Mouse (Mus musculus) v-Abl transformed pro-B cells (cell line): ENCODE measurements around the gene Cryga.

Experiments used
- in situ Hi-C, 2 experiments: fragments of 400-800 bp; cut with MboI; formaldehyde crosslinking; loops; one replicate each; pipeline ENCODE4 v1.15.1; 2025; ENCODE audit not compliant: unreplicated experiment in 2 of 2

Cryga gene

GRCm38 (mm10) chr1:65103273-65103672, at the start of gene Cryga:
TSS of gene Cryga (minus strand) at chr1:65103373.
- in situ Hi-C loops, result loop anchor here in 1 of 2 experiments (25.0 kb wide), 1 partner anchor 284 kb away; no protein-coding TSS in a partner anchor

- in situ Hi-C loops, result no loop called here
Measured at GRCm38 (mm10) chr1:65147971-65148370, 44.8 kb upstream of the Cryga start.

GRCm38 (mm10) chr1:65147326-65147725, 44.2 kb upstream of the Cryga start:
- in situ Hi-C loops, result no loop called here

- in situ Hi-C loops, result no loop called here
Measured at GRCm38 (mm10) chr1:65146601-65147000, 43.4 kb upstream of the Cryga start.

- in situ Hi-C loops, result no loop called here
Measured at GRCm38 (mm10) chr1:65144783-65145182, 41.6 kb upstream of the Cryga start.

GRCm38 (mm10) chr1:65137560-65137959, 34.4 kb upstream of the Cryga start:
- in situ Hi-C loops, result no loop called here

GRCm38 (mm10) chr1:65132833-65133232, 29.7 kb upstream of the Cryga start:
- in situ Hi-C loops, result no loop called here

- in situ Hi-C loops, result no loop called here
Measured at GRCm38 (mm10) chr1:65131671-65132070, 28.5 kb upstream of the Cryga start.

- in situ Hi-C loops, result no loop called here
Measured at GRCm38 (mm10) chr1:65130226-65130625, 27.1 kb upstream of the Cryga start.

- in situ Hi-C loops, result no loop called here
Measured at GRCm38 (mm10) chr1:65129634-65130180, 26.5 kb upstream of the Cryga start.

GRCm38 (mm10) chr1:65122574-65123372, 19.6 kb upstream of the Cryga start, which contains the start of gene D630023F18Rik:
TSS of gene D630023F18Rik (minus strand) at chr1:65123214.
- in situ Hi-C loops, result loop anchor here in 1 of 2 experiments (25.0 kb wide), 1 partner anchor 265 kb away; no protein-coding TSS in a partner anchor

- in situ Hi-C loops, result loop anchor here in 1 of 2 experiments (25.0 kb wide), 1 partner anchor 268 kb away; no protein-coding TSS in a partner anchor
Measured at GRCm38 (mm10) chr1:65119438-65119837, 16.3 kb upstream of the Cryga start, which contains the start of gene Gm28845. TSS of gene Gm28845 (minus strand) at chr1:65119558.

GRCm38 (mm10) chr1:65118150-65118913, 15.2 kb upstream of the Cryga start:
- in situ Hi-C loops, result loop anchor here in 1 of 2 experiments (25.0 kb wide), 1 partner anchor 269 kb away; no protein-coding TSS in a partner anchor

GRCm38 (mm10) chr1:65113536-65114172, 10.5 kb upstream of the Cryga start:
- in situ Hi-C loops, result loop anchor here in 1 of 2 experiments (5.0 to 25.0 kb wide), 2 partner anchors 64 to 274 kb away; no protein-coding TSS in a partner anchor

GRCm38 (mm10) chr1:65112807-65113196, 9.6 kb upstream of the Cryga start:
- in situ Hi-C loops, result loop anchor here in 1 of 2 experiments (5.0 to 25.0 kb wide), 2 partner anchors 64 to 274 kb away; no protein-coding TSS in a partner anchor

GRCm38 (mm10) chr1:65112031-65112806, 9.0 kb upstream of the Cryga start:
- in situ Hi-C loops, result loop anchor here in 1 of 2 experiments (5.0 to 25.0 kb wide), 2 partner anchors 65 to 275 kb away; no protein-coding TSS in a partner anchor

GRCm38 (mm10) chr1:65109756-65110435, 6.7 kb upstream of the Cryga start:
- in situ Hi-C loops, result loop anchor here in 1 of 2 experiments (5.0 to 25.0 kb wide), 2 partner anchors 67 to 277 kb away; no protein-coding TSS in a partner anchor

- in situ Hi-C loops, result loop anchor here in 1 of 2 experiments (25.0 kb wide), 1 partner anchor 278 kb away; no protein-coding TSS in a partner anchor
Measured at GRCm38 (mm10) chr1:65109196-65109595, 6.0 kb upstream of the Cryga start.
